Mouse (Mus musculus): ENCODE data around the gene Galnt7.

Gene Galnt7

GRCm38 (mm10) chr8:57652456-57653055, at the start of gene Galnt7:
Gene Galnt7 (minus strand): TSS chr8:57653032.
- peak; percentile 82 for DNase-seq (ENCODE audit: low read depth)

- no peak for DNase-seq (ENCODE audit: low read depth)
Observed at GRCm38 (mm10) chr8:57688633-57689032, 35.8 kb upstream of the Galnt7 start.

GRCm38 (mm10) chr8:57685803-57686202, 33.0 kb upstream of the Galnt7 start:
- DNase-seq (ENCODE audit: low read depth): no peak

- no peak for DNase-seq (ENCODE audit: low read depth)
Observed at GRCm38 (mm10) chr8:57680044-57680443, 27.2 kb upstream of the Galnt7 start.

GRCm38 (mm10) chr8:57664121-57664520, 11.3 kb upstream of the Galnt7 start:
- DNase-seq (ENCODE audit: low read depth): no peak

GRCm38 (mm10) chr8:57660019-57660418, 7.2 kb upstream of the Galnt7 start:
- no peak for DNase-seq (ENCODE audit: low read depth)

- DNase-seq (ENCODE audit: low read depth): no peak
Observed at GRCm38 (mm10) chr8:57656446-57656845, 3.6 kb upstream of the Galnt7 start.

- DNase-seq (ENCODE audit: low read depth): peak; percentile 44
Observed at GRCm38 (mm10) chr8:57654146-57654545, 1.3 kb upstream of the Galnt7 start.

- no peak for DNase-seq (ENCODE audit: low read depth)
Observed at GRCm38 (mm10) chr8:57653768-57654125, 915 bp upstream of the Galnt7 start.

GRCm38 (mm10) chr8:57653056-57653767, 380 bp upstream of the Galnt7 start:
- peak; percentile 68 for DNase-seq (ENCODE audit: low read depth)

GRCm38 (mm10) chr8:57651689-57652455, 960 bp downstream of the Galnt7 start:
- DNase-seq (ENCODE audit: low read depth): peak; percentile 65

- DNase-seq (ENCODE audit: low read depth): no peak
Observed at GRCm38 (mm10) chr8:57651357-57651688, 1.5 kb downstream of the Galnt7 start.

- peak; percentile 57 for DNase-seq (ENCODE audit: low read depth)
Observed at GRCm38 (mm10) chr8:57650216-57650615, 2.6 kb downstream of the Galnt7 start.

GRCm38 (mm10) chr8:57647566-57647965, 5.3 kb downstream of the Galnt7 start:
- DNase-seq (ENCODE audit: low read depth): peak; percentile 6

GRCm38 (mm10) chr8:57644281-57644680, 8.6 kb downstream of the Galnt7 start:
- no peak for DNase-seq (ENCODE audit: low read depth)

- DNase-seq (ENCODE audit: low read depth): no peak
Observed at GRCm38 (mm10) chr8:57642722-57643121, 10.1 kb downstream of the Galnt7 start.

- no peak for DNase-seq (ENCODE audit: low read depth)
Observed at GRCm38 (mm10) chr8:57638925-57639324, 13.9 kb downstream of the Galnt7 start.

GRCm38 (mm10) chr8:57637599-57638280, 15.1 kb downstream of the Galnt7 start:
- DNase-seq (ENCODE audit: low read depth): peak; percentile 58

- DNase-seq (ENCODE audit: low read depth): no peak
Observed at GRCm38 (mm10) chr8:57636698-57637097, 16.1 kb downstream of the Galnt7 start.

GRCm38 (mm10) chr8:57636281-57636680, 16.6 kb downstream of the Galnt7 start:
- no peak for DNase-seq (ENCODE audit: low read depth)

GRCm38 (mm10) chr8:57631780-57632179, 21.1 kb downstream of the Galnt7 start:
- no peak for DNase-seq (ENCODE audit: low read depth)

GRCm38 (mm10) chr8:57630148-57630547, 22.7 kb downstream of the Galnt7 start:
- no peak for DNase-seq (ENCODE audit: low read depth)
